Mouse (Mus musculus) bone marrow macrophage, adult 2 months (primary cell): ENCODE measurements around the gene Myof. TPM values are rescaled to one million over a fixed set of nuclear protein-coding genes. Genes with fewer than 3 reads are reported as not detected.

Experiments used
- H3K27ac ChIP-seq: 2 replicates; pipeline ENCODE4 v1.5.1; 2012; ENCODE audit warnings: low read depth, low read length; ENCODE audit not compliant: insufficient read depth
- H3K4me1 ChIP-seq: 2 replicates; pipeline ENCODE4 v1.6.1; 2012; ENCODE audit warnings: low read length; ENCODE audit not compliant: control insufficient read depth, insufficient read depth
- H3K4me3 ChIP-seq: 2 replicates; pipeline ENCODE4 v1.5.1; 2012; ENCODE audit warnings: mild to moderate bottlenecking, low read length, moderate library complexity; ENCODE audit not compliant: insufficient read depth
- CTCF ChIP-seq: IDR thresholded peaks from 2 replicates; pipeline ENCODE4 v1.5.1; 2012; ENCODE audit warnings: low read depth, mild to moderate bottlenecking, low read length, moderate library complexity
- POLR2A ChIP-seq: IDR thresholded peaks from 2 replicates; pipeline ENCODE4 v1.6.1; 2012; ENCODE audit warnings: mild to moderate bottlenecking, low read depth, low read length, borderline replicate concordance
- polyA plus RNA-seq: library from polyadenylated mRNA; stranded (reverse); fragments of >200 nt; gene quantifications from 2 replicates; pipeline ENCODE4 v1.2.4, GENCODE M21; 2012; ENCODE audit not compliant: missing spikeins, insufficient read depth, insufficient read length

Myof gene
- polyA plus RNA-seq, 1 experiment = 160 TPM

DNA sequence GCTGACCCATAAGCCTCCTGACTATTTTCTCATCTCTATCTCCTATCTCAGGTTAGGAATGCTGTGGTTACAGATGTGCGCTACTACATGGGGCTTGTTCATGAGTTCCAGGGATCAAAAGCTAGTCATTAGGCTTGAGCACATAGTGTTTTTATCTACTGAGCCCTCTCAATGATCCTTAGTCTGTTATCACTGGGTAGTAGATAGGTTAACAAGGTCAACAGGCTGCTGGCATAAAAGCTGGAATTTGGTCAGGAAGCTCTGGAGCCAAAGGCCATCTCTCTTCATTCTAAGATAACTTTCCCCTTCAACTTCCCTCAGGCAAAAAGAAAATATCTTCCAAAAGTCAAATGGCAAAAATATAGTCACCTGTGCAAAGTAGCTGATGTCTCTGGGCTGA, 183.1 kb downstream of the Myof start:
- TF ChIP-seq POLR2A (no peak), CTCF (no peak)
- Histone ChIP-seq H3K27ac (no peak overlapping the region), H3K4me1 (no peaks in the 10 kb centered on the region), H3K4me3 (no peak overlapping the region)

DNA sequence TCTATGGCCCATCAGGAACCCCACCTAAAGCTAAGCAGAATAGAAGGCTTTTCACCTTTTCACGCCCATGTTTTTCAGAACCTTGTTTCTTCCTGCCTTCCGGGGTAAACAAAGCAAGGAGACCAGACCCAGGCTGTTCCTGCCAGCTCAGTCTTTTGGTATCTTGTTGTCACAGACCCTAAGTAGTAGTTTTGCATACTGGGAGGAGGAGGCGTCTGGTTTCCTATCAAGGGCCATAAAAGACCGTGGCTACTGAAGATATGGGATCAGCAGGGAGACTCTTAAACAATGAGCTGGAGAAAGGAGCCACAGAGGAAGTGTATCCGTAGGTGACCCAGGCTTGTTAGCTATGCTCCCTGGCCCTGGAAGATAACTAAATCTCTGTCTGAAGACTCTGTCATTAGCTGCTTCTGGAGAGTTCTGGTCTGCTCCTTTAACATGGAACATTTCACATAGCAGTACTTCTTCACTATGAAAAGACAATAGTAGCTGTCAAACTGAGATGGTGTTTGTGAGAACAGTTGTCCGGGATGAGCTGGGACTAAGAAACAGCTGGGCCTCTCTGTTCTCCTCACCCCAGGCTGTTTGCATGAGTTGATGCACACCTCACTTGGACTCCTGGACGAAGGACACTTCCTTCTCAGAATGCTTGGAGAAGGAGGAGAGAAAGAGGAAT, 184.8 kb downstream of the Myof start:
- Histone ChIP-seq H3K27ac (no peak overlapping the region), H3K4me1 (no peaks in the 10 kb centered on the region), H3K4me3 (no peak overlapping the region)
- TF ChIP-seq POLR2A = no peak
- TF ChIP-seq CTCF = no peak

DNA sequence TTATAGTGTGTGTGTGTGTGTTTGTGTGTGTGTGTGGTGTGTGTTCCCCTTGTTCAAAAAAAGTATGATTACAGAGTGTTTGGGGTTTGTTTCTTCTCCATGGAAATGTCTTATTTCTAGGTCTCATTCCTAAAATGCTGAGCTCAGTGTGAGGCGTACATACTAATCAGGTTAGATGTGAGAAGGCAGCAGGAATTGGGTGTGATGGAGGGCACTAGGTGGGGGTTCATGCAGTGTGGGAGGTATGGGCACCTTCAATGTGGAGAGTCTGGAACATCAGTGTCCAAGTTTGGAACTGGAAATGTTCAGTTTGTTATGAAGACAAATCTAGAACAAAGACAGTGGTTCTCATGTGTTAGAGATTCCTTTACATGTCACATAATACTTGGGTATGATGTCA, 191.3 kb downstream of the Myof start:
- Histone ChIP-seq H3K27ac (no peak overlapping the region), H3K4me1 (no peaks in the 10 kb centered on the region), H3K4me3 (no peak overlapping the region)
- TF ChIP-seq POLR2A (no peak), CTCF (no peak)

DNA sequence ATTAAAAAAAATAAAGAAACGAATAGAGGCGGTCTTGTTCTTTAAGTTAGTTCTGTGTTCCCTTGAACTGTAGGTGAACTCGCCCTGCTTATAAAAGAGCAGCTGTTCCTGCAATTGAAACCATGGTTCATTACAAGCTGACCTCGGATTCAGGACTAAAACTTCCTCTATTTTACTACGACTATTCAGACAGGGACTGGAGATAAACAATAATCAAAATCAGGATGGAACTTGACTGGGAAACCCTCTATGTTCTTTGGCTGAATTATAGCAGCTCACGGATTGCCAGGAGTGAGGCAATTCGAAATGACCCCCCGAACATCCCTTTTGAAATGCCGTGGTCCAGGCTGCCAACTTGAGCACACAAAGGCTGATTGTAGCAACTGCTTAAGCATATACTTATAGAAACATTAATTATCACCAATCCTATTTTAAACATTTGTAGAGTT, 191.8 kb downstream of the Myof start:
- no peak overlapping the region for H3K4me3 ChIP-seq
- no peak for TF ChIP-seq POLR2A
- no peak for TF ChIP-seq CTCF
- no peak overlapping the region for H3K27ac ChIP-seq
- no peaks in the 10 kb centered on the region for H3K4me1 ChIP-seq

Other genes with a start within 250 kb of the Myof start
- gene Cep55, start 11.4 kb upstream of the Myof start, polyA plus RNA-seq = 21.0 and 23.2 TPM in 2 replicates
- 0.57 TPM in 1 of 2 replicates, not detected in the other for gene Ffar4, start 53.5 kb upstream of the Myof start, polyA plus RNA-seq
- gene Rbp4, start 81.7 kb upstream of the Myof start, polyA plus RNA-seq = not detected in 2 replicates
- not detected in 2 replicates for gene Pde6c, start 89.2 kb upstream of the Myof start, polyA plus RNA-seq
- gene Fra10ac1, start 180.6 kb upstream of the Myof start, polyA plus RNA-seq = 12.1 and 15.3 TPM in 2 replicates
- 1.2 and 3.0 TPM in 2 replicates for gene Lgi1, start 221.0 kb upstream of the Myof start, polyA plus RNA-seq